Mouse (Mus musculus) stomach, postnatal 0 days (tissue): ENCODE measurements around the gene Arhgap10. TPM values are rescaled to one million over a fixed set of nuclear protein-coding genes. Genes with fewer than 3 reads are reported as not detected.
A peak's percentile ranks its signal among the peaks of the same experiment; 100 is the strongest.

Experiments used
- ATAC-seq: fragments of 200-750 bp; cut with Nextera tagmentation; 2 replicates; pipeline ENCODE4 v1.8.0; 2017; ENCODE audit not compliant: low FRiP score, low TSS enrichment
- DNase-seq: peaks from one replicate; pipeline ENCODE4 v3.0.0-alpha.2; 2016; ENCODE audit warnings: low spot score
- H3K27ac ChIP-seq: fragments of 300-500 bp; sonication (generic); replicated peaks from 2 replicates; pipeline ENCODE4 v1.5.1; 2014; ENCODE audit warnings: mild to moderate bottlenecking, control low read depth
- H3K27me3 ChIP-seq: fragments of 300-500 bp; sonication (generic); 2 replicates; pipeline ENCODE4 v1.6.1; 2014; ENCODE audit warnings: low read length; ENCODE audit not compliant: control insufficient read depth, insufficient read depth
- H3K36me3 ChIP-seq: fragments of 300-500 bp; sonication (generic); 2 replicates; pipeline ENCODE4 v1.6.1; 2014; ENCODE audit warnings: low read length, mixed read lengths; ENCODE audit not compliant: control insufficient read depth, insufficient read depth
- H3K4me1 ChIP-seq: fragments of 300-500 bp; sonication (generic); replicated peaks from 2 replicates; pipeline ENCODE4 v1.6.1; 2014; ENCODE audit warnings: antibody characterized with exemption; ENCODE audit not compliant: control insufficient read depth, insufficient read depth
- H3K4me2 ChIP-seq: fragments of 300-500 bp; sonication (generic); replicated peaks from 2 replicates; pipeline ENCODE4 v1.6.1; 2014; ENCODE audit warnings: low read depth, mild to moderate bottlenecking, control low read depth, moderate library complexity
- H3K4me3 ChIP-seq: fragments of 300-500 bp; sonication (generic); 2 replicates; pipeline ENCODE4 v1.5.1; 2014; ENCODE audit warnings: low read depth, low read length, control low read depth
- H3K9ac ChIP-seq: fragments of 300-500 bp; sonication (generic); 2 replicates; pipeline ENCODE4 v1.6.1; 2014; ENCODE audit warnings: mild to moderate bottlenecking, low read length, control low read depth, mixed read lengths
- H3K9me3 ChIP-seq: fragments of 300-500 bp; sonication (generic); 2 replicates; pipeline ENCODE4 v1.6.1; 2016; ENCODE audit warnings: low read length; ENCODE audit not compliant: control insufficient read depth
- CTCF ChIP-seq: IDR thresholded peaks from 2 replicates; pipeline ENCODE4 v1.5.1; 2016; ENCODE audit warnings: antibody characterized with exemption, low read depth, mild to moderate bottlenecking, moderate library complexity
- EP300 ChIP-seq: optimal IDR thresholded peaks from 2 replicates; pipeline ENCODE3; 2016; ENCODE audit warnings: antibody characterized with exemption
- WGBS: fragments of 180-500 bp; shearing (Covaris S2); extraction: QIAGEN DNeasy Blood & Tissue Kit; methylation state at CpG from one replicate; pipeline ENCODE4 v1.1.7; 2014; 5-methylcytosine and 5-hydroxymethylcytosine counted together
- polyA plus RNA-seq: library from polyadenylated mRNA; unstranded; fragments of >200 nt; fragmentation: Nextera tagmentation; extraction: Ambion mirVana; gene quantifications from 2 replicates; pipeline ENCODE4 v1.2.1, GENCODE M21; 2015

The Arhgap10 gene
- polyA plus RNA-seq, 1 experiment from 2014 or later: 18.8 TPM

- no peak for ATAC-seq
Measured at GRCm38 (mm10) chr8:77366446-77366845, 151.3 kb downstream of the Arhgap10 start.

GRCm38 (mm10) chr8:77365990-77366389, 151.8 kb downstream of the Arhgap10 start:
- WGBS: 67% methylated on average over 6 of the region's 6 CpGs
- no peak for ATAC-seq

More at GRCm38 (mm10) chr8:77366446-77366845, 151.3 kb downstream of the Arhgap10 start:
- no peak overlapping the region for H3K27ac ChIP-seq
- WGBS: 92% methylated on average over 4 of the region's 4 CpGs
- H3K9ac ChIP-seq: no peak overlapping the region
- no peak overlapping the region for H3K4me3 ChIP-seq
- no peak for DNase-seq
- H3K9me3 ChIP-seq: no peaks in the 10 kb centered on the region
- H3K36me3 ChIP-seq: peaks cover 15% of the 10 kb centered on the region
- H3K27me3 ChIP-seq: no peaks in the 10 kb centered on the region
- no peaks in the 10 kb centered on the region for H3K4me1 ChIP-seq
- no peak for TF ChIP-seq EP300
- no peak for TF ChIP-seq CTCF
- H3K4me2 ChIP-seq: no peak overlapping the region

GRCm38 (mm10) chr8:77364472-77364871, 153.3 kb downstream of the Arhgap10 start:
- DNase-seq (no peak), ATAC-seq (no peak)
- no peak for TF ChIP-seq EP300
- no peak for TF ChIP-seq CTCF
- Histone ChIP-seq H3K27me3 (no peaks in the 10 kb centered on the region), H3K9me3 (no peaks in the 10 kb centered on the region), H3K9ac (no peak overlapping the region), H3K4me1 (no peaks in the 10 kb centered on the region), H3K36me3 (peaks cover 13% of the 10 kb centered on the region), H3K4me3 (no peak overlapping the region), H3K4me2 (no peak overlapping the region), H3K27ac (no peak overlapping the region)
- WGBS: 96% methylated on average over 11 of the region's 11 CpGs

More at GRCm38 (mm10) chr8:77365990-77366389, 151.8 kb downstream of the Arhgap10 start:
- Histone ChIP-seq H3K36me3 (peaks cover 15% of the 10 kb centered on the region), H3K27me3 (no peaks in the 10 kb centered on the region), H3K4me2 (no peak overlapping the region), H3K4me3 (no peak overlapping the region), H3K9ac (no peak overlapping the region), H3K9me3 (no peaks in the 10 kb centered on the region), H3K27ac (no peak overlapping the region), H3K4me1 (no peaks in the 10 kb centered on the region)
- no peak for TF ChIP-seq EP300
- no peak for TF ChIP-seq CTCF
- DNase-seq: no peak

DNA sequence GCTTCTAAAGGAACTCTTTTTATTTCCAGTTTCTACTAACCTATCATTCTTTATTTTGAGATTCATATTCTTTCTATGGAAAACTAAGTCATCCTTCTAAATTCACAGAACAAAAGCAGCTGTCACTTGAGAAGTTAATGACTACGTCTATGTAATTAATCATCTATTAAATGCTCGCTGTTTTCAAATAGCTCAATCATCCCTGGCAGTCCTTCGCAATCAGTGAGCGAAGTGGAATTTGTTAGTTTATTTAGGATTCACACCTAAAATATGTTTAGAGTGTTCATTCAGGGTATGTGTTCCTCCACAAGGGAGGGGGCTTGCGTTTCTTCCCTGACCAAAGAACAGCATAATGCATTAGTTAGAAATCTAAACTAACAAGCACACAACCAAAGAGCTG, 156.9 kb downstream of the Arhgap10 start:
- Histone ChIP-seq H3K4me2 (no peak overlapping the region), H3K27ac (no peak overlapping the region), H3K4me1 (no peaks in the 10 kb centered on the region), H3K27me3 (no peaks in the 10 kb centered on the region), H3K9me3 (no peaks in the 10 kb centered on the region), H3K9ac (no peak overlapping the region), H3K4me3 (no peak overlapping the region), H3K36me3 (peaks cover 17% of the 10 kb centered on the region)
- ATAC-seq (no peak), DNase-seq (no peak)
- WGBS: 61% methylated on average over 5 of the region's 5 CpGs
- TF ChIP-seq EP300 (no peak), CTCF (no peak)

DNA sequence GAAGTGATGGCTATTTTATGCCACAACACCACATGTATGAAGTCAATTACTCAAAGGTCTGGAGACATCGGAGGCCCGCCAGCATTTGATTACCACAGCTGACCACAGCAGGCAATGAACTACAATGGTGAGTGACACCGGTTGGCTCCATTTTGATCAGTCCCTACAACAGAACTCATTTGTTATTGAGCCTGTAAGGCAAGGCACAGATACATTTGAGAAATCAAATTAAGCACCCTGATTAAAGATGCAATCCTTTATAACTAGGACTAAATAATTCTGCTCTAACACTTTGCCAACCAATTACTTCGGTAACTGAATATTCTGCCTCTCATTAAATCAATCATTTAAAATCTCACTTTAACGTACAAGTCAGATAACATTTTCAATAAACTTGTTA, 157.3 kb downstream of the Arhgap10 start:
- ATAC-seq (no peak), DNase-seq (no peak)
- no peak for TF ChIP-seq CTCF
- TF ChIP-seq EP300: no peak
- H3K27ac ChIP-seq: no peak overlapping the region
- peaks cover 14% of the 10 kb centered on the region for H3K36me3 ChIP-seq
- H3K4me2 ChIP-seq: no peak overlapping the region
- WGBS: 89% methylated on average over 5 of the region's 5 CpGs
- H3K9me3 ChIP-seq: no peaks in the 10 kb centered on the region
- no peak overlapping the region for H3K4me3 ChIP-seq
- H3K4me1 ChIP-seq: no peaks in the 10 kb centered on the region
- no peak overlapping the region for H3K9ac ChIP-seq
- no peaks in the 10 kb centered on the region for H3K27me3 ChIP-seq

DNA sequence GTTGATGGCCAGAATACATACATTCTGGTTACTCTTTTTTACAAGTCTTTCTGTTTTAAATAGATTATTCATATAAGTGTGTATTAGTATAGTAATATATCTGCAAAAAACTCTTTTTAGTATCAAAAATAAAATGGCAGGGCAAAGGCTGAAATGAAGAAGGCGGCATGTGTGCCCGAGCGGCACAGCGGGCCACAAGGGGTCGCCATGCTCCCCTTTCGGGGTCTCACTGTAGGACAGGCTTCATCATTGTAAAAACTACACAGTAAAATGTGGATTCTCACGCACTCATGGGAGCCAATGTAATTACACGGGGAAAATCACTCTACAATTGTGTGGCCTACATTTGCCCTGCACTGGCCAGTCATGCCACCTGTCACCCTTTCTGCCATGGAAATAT, 160.6 kb downstream of the Arhgap10 start:
- no peak overlapping the region for H3K9ac ChIP-seq
- TF ChIP-seq CTCF (peak; percentile 33; the same call in 1 of the 2 replicates), EP300 (no peak)
- H3K27ac ChIP-seq: no peak overlapping the region
- ATAC-seq (no peak), DNase-seq (no peak)
- peaks cover 5% of the 10 kb centered on the region for H3K36me3 ChIP-seq
- 80% methylated on average over 8 of the region's 8 CpGs for WGBS
- no peaks in the 10 kb centered on the region for H3K9me3 ChIP-seq
- no peak overlapping the region for H3K4me2 ChIP-seq
- no peaks in the 10 kb centered on the region for H3K27me3 ChIP-seq
- no peaks in the 10 kb centered on the region for H3K4me1 ChIP-seq
- H3K4me3 ChIP-seq: no peak overlapping the region
